Mouse (Mus musculus): Measurements from ENCODE around the gene Tns2.
"Not testable (repeated sequence)": the region's sequence is repeated elsewhere in the genome, so short reads cannot be mapped to it uniquely, and the experiment has no call there.

Tns2 gene

DNA sequence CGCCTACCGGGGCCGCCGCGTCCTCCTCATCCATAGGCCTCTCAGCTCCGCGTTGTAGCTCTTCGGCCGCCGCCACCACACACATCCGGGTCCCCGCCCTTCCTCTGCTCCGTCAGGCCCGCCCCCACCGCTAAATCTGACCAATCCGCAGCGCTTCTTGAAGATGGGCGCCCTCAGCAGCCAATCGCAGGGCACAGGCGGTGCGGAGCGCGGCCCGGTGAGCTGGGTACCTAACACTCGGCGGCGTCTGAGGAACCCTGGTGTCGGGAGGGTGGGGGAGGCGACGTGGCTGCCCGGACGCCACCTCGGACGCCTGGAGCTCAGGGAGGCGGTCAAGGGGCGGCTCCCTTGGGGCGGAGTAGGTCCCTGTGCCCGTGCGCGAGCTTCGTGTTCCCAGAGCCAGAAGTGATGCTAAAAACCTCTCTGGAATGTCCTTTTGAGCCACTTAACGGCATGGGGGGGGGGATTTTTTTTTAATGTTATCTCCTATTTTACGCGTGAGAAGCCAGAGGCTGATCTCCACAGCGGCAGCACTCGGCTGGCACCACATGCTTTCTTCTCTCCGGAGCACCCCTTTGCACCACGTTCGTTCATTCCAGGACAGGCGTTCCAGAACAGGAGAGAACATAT, 36.0 kb downstream of the Tns2 start, which contains the start of gene Spryd3:
Gene Spryd3, minus strand, starts transcription at position 106 of the 630 bp plus-strand sequence.
- peak; percentile 97 to 98 for DNase-seq (ENCODE audit: low spot score in 2 of 2)

DNA sequence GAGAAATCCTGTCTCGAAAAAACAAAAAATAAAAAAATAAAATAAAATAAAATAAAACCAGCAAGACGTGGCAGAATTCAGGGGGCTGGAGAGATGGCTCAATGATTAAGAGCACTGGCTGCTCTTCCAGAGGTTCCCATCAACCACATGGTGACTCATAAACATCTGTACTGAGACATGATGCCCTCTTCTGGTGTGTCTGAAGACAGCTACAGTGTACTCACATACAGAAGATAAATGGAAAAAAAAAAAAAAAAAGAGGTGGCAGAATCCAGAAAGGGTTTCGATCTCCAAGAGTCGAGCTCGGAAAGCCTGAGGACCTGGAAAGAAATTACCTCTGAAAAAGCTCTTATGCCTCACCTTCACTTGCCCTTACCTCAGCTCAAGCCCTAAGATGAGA, 40.9 kb downstream of the Tns2 start:
- DNase-seq (ENCODE audit: low spot score in 2 of 2): no peak

DNA sequence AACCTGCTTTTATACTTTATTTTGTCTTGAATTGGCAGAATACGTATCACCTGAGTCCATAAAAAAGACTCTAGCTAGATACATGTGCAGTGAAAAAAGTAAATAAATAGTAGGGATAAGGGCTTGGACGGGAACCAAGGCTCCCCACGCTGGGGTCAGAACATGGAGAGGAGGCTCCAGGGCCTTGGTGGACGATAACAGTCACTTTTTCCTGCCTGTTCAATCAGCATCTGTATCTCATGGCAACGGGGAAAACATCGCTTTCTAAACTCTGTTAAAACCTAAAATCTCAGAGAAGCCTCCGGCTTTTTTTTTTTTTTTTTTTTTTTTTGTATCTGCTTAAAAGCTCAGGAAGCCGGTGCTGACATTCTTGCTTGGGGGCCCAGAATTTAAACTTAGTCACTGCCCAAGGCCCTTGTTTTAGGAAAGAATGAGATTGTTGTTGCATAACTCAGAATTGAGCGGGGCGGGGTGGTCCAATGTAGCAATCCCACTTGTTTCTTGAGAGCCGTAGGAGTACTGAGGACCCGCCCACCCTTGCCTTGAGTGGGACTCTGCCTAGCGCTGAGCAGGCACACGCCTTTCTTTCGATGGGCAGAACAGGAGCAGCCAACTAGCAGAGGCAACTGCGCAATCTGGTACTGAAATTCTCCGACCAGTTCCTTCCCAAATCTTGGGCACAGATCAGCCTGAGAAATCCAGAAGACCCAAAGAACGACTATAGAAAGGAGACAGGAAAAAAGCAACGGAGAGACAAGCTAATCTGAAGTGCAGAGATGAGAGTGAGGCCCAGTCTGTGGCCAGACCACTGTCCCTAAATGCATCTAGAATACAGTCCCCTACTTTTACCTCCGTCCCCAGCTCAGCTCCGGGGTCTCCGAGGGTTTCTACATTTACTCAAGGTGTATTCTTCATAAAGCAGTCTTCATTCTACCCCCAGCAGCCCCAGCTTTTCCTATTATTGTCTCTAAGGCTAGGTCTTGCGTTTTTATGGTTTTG, 43.0 kb downstream of the Tns2 start:
- peak in 1 of 2 experiments; percentile 75 for DNase-seq (ENCODE audit: low spot score in 2 of 2)

DNA sequence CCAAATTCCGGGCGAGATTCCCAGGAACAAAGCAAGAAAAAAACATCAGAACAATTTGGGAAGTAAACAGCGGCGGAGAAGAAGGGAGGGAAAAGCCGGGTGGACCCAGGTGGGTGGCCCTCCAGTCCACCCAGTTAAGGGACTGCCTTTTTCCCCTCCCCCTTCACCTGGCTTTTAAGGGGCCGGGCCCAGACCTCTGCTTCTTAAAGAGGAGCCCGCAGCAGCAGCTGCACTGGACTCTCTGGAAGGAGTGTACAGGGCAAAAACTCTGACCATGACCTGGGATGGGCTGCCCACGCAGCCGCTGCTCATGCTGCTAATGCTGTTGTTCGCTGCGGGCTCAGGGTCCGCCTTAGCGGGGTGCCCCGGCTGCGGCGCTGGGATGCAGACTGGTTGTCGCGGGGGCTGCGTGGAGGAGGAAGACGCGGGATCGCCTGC, 44.1 kb downstream of the Tns2 start, which contains the start of gene Igfbp6:
Gene Igfbp6, plus strand, starts transcription at position 89 of the 438 bp plus-strand sequence.
- peak in 1 of 2 experiments; percentile 45 for DNase-seq (ENCODE audit: low spot score in 2 of 2)

DNA sequence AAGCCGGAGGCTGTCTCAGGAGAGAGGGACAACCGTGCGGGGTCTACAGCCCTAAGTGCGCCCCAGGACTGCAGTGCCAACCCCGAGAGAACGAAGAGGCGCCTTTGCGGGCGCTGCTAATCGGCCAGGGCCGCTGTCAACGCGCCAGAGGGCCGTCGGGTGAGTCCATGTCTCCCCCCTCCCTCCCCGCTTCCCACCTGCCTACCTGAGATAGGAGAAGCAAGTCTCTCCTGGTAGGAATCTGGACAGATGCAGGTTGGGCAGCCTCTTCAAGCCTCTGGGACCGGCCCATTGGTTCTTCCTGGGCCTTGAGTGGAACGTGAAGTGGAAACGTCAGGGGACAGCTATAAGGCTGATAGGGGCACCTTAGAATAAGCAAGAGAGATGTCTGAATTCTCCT, 44.5 kb downstream of the Tns2 start:
- no peak for DNase-seq (ENCODE audit: low spot score in 2 of 2)

DNA sequence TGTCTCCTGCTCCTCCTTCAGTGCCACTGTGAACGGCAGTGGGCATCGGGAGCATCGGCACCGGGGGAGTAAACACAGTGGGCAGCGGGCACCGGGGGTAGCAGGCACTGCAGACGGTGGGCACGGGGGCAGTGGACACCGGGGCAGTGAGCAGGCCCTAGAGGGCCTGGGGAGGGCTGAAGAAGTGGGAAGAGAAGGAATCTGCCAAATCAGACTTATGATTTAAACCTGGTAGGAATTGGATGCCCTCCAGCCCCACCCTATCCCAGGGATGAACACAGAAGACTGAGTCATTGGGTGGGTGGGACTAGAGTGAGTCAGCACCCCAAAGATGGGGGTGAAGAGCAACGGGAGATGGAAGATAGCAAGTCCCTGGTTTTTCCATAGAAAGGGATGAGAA, 45.1 kb downstream of the Tns2 start:
- DNase-seq (ENCODE audit: low spot score in 2 of 2): peak; percentile 48 to 71

DNA sequence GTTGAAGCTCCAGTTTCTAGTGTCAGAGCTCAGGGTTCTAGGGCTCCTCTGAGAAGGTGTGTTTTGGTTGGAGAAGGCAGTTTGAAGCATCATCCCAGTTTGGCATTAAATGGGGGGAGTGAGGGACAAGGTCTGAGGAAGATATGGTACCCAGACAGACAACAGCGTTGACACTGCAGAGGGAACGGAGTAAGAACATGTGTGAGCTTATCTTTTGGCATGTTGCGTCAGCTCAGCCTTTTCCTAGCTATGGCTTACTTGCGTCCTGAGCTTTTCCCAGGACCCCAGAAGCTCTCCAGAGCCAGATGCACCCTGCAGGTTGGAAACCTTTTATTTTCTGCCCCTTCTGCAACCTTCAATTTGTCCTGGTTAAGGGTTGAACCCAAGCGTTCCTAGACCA, 45.9 kb downstream of the Tns2 start:
- no peak for DNase-seq (ENCODE audit: low spot score in 2 of 2)

DNA sequence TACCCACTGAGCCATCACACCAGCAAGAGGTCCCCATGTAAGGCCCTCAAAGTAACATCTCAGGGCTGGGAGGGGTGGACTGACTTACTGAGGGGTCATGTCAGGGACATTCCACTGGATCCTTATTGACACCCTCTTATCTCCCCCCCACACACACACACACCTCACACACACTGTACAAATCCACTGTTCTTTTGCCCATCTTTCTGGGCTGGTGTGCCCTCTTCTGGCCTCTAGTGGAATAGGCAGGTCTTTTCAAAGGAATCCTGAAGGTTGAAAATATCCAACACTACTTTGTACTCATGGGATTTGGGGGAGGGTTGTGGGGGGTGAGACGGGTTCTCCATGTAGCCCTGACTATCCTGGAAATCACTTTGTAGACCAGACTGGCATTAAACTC, 46.7 kb downstream of the Tns2 start:
- DNase-seq (ENCODE audit: low spot score in 2 of 2): peak; percentile 32 to 38

DNA sequence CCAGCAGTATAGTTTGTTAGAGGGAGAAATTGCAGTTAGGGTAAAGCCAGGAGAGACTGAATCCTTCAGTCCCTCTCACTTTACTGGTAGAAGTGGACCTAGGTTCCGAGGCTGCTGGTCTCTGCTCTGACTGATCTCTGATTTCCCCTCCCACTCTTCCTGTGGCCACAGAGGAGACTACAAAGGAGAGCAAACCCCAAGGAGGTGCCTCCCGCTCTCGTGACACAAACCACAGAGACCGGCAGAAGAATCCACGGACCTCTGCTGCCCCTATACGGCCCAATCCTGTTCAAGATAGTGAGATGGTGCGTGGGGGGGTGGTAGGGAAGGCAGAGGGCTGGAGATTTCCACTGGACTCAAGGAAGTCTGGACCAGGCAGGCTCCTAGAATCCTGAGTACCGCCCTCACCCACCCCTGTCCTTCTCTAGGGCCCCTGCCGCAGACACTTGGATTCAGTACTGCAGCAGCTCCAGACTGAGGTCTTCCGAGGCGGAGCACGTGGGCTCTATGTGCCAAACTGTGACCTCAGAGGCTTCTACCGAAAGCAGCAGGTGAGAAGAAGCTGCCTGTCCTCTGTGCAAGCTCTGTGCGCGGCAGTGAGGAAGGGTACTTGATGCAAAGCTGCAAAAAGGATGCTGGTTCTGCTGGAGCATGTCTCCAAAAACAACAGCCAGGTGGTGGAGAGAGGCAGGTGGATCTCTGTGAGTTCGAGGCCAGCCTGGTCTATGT, 47.6 kb downstream of the Tns2 start:
- DNase-seq (ENCODE audit: low spot score in 2 of 2): no peak

DNA sequence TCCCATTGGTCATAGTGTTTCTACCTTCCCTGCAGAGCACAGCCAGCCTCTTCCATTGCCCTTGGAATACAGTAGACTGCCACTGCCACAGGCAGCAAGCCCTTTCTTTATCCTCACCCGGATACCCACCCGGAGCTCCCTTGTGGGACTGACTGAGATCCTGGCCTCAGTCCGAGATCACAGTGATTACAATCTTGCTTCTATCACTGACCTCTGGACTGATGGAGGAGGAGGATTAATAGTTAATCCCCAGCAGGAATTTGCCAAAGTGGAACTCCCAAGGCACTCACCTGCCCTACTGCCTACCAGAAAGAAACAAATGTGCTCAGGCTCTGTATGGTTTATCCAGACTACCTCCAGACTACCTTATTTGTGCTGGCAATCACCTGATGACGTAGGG, 49.3 kb downstream of the Tns2 start:
- DNase-seq (ENCODE audit: low spot score in 2 of 2): no peak

DNA sequence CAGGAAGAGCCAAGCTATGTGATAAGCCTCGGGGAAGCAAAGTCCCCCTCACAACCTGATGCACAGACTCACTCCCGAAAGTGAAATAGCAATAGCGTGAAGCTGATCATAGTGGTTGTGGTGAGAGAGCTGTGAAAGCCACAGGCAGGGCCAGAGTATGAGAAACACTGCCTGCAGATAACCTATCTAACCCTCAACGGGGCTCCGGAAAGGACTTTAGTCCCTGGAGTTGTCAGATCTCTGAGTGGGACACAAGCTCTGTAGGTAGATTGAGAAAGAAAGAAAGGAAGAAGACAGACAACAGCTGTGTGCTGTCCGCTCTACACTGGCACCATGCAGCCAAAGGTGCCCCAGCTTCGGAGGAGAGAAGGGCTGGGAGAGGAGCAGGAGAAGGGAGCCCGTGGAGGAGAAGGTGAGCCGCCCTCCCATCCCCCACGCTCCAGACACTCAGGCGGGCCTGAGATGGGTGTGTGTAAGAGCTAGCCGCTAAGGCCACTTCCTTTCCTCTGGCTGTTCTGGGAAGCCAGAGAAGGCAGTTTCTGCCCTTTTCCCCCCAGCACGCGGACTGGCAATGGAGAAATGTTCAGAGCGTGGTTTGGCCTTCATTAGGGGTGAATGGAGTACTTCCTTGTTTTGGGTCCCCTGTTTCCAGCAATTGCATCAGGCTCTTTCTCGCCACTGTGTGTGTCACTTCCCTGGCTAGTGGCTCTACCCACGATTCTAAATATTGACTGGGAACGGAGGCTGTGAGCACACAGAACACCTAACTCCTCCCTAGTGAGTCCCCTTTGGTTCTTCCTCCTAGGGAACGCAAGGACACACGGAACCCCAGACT, 50.3 kb downstream of the Tns2 start, which contains the start of gene Soat2:
Gene Soat2, plus strand, starts transcription at position 226 of the 835 bp plus-strand sequence.
- DNase-seq (ENCODE audit: low spot score in 2 of 2): peak; percentile 46 to 50

DNA sequence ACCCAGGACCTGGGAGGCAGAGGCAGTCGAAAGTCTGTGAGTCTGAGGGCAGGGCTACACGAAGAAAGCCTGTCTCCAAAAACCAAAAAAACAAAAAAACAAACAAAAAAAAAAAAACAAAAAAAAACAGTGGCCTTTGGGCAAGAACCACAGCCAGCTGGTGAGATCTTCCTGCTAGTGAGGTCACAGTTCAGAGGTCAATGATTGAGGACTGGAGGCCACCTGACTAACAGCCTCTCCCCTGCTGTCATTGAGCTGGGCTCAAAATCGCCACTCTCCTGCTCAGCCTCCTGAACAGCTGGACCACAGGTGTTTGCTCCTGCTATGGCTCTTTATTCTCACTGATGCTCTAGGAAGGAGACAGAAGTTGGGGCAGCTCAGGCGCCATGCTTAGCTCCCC, 52.4 kb downstream of the Tns2 start:
- DNase-seq (ENCODE audit: low spot score in 2 of 2): no peak

DNA sequence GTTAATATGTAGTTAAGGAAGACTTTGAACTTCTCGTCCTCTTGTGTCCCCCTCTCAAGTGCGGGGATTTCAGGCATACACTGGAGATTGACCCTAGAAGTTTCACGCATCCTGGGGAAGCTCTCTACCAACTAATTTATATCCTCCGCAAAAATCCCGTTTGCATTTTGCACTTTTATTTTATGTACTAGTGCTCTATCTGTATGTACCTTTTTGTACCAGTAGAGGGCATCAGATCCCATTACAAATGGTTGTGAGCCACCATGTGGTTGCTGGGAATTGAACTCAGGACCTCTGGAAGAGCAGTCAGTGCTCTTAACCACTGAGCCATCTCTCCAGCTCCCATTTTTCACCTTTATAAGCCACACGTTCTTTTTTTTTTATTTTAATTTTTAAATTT, 54.8 kb downstream of the Tns2 start:
- not testable (repeated sequence) for DNase-seq (ENCODE audit: low spot score in 2 of 2)

DNA sequence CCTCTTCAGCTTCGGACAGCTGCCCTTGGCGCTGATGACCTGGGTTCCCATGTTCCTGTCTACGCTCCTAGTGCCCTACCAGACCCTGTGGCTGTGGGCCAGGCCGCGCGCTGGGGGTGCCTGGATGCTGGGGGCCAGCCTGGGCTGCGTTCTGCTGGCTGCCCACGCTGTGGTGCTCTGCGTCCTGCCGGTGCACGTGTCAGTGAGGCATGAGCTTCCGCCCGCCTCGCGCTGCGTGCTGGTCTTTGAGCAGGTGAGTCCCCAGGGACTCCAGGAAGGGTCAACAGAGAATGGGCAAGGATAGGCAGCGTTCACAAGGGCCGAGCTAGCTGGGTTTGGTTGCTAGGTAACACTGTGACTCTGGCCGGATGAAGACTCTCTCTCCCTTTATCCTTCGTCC, 56.6 kb downstream of the Tns2 start:
- DNase-seq (ENCODE audit: low spot score in 2 of 2): no peak

DNA sequence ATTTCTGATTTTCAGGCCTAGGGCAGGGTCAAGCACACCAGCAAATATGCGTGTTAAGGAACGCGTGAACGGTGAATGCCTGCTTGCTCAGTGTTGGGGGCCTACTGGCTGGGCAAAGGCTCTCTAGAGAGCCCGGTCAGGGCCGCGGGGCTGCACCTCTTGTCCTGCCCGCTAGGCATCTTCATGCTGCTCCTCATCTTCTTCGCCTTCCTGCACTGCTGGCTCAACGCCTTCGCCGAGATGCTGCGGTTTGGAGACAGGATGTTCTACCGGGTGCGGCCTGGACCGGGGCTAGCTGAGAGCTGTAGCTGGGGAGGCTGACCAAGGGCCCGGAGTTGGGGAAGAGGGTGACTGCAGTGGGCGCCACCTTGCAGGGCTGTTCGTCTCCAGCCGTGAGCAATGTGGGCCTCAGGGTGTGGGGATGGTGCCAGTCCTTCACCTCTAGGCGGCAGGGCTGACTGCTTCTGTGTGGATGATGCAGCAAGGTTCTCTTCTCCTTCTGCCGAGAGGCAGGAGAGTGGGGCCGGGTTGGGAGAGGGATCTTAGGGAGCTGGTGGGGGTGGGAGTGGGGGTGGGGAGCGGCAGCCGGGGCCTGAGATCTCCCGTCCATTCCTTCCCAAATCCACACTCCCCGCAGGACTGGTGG, 60.3 kb downstream of the Tns2 start:
- no peak for DNase-seq (ENCODE audit: low spot score in 2 of 2)

DNA sequence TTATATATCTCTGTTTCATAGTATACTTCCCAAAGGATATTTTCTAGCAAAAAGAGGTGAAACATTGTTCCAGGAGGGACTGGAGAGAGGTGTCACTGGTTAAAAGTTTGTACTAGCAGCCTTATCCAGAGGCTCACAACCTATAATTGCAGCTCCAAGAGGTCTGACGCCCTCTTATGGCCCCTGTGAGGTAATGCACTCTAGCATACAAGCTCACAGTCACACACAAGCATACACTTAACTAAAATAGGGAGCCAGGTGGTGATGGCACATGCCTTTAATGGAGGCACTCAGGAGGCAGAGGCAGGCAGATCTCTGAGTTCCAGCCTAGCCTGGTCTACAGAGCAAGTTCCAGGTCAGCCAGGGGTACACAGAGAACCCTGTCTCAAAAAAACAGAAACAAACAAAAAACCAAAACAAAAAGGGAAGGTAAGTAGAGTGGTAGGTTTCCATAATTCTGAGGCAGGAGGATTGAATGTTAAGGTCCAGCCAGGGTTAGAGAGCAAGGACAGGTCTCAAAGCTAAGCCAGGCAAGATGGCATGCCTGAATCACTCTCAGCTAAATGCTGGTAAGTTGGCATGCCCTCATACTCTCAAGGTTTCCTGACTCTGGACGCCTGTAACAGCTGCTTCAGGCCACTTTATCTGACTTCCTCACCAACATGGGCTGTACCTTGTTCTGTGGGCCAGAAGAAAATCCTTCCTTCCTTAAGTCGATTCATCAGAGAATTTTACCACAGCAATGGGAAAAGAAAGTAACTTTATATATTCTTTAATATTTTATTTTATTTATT, 63.9 kb downstream of the Tns2 start:
- no peak for DNase-seq (ENCODE audit: low spot score in 2 of 2)

DNA sequence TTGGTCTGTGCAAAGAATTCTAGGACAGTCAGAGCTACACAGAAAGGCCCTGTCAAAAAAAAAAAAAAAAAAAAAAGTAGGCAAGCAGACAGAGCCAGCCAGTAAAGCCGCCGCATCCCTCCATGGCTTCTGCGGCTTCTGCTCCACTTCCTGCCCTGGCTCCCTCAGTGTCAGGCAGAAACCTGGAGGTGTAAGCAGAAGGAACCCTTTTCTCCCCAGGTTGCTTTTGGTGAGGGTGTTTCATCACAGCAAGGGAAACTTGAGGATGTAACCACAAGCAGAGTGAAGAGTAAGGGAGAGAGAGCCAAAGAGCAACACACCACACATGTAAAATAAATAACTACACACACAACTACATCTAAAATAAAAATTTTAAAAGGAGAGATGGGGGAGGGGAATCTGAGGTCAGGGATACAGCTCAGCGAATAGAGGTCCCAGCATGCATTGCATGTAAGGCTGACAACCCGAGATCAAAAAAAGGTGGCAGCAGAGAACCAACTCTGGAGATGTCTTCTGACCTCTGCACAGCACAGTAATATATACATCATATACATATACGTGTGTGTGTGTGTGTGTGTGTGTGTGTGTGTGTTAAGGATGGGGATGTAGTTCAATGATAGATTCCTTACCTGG, 65.4 kb downstream of the Tns2 start:
- no peak for DNase-seq (ENCODE audit: low spot score in 2 of 2)

Measured in urinary bladder, postnatal 36 days (tissue).